Mouse (Mus musculus): ENCODE results near the gene Rcan1.
"Not testable (repeated sequence)": the region's sequence is repeated elsewhere in the genome, so short reads cannot be mapped to it uniquely, and the experiment has no call there.

- not testable (repeated sequence) for TF ChIP-seq CEBPB (IDR thresholded peaks at IDR 0.05; ENCODE audit: insufficient read depth, poor library complexity, severe bottlenecking); MAX (IDR thresholded peaks at IDR 0.05; ENCODE audit: low read depth); TCF12 (IDR thresholded peaks at IDR 0.05; ENCODE audit: insufficient read depth, poor library complexity, severe bottlenecking); MYOG (IDR thresholded peaks at IDR 0.05; ENCODE audit: control insufficient read depth in 1 of 3, insufficient read depth in 1 of 3, insufficient read length in 2 of 3, low read depth in 2 of 3); POLR2AphosphoS2 (IDR thresholded peaks at IDR 0.05; ENCODE audit: insufficient read length, low read depth)
These were observed 44.2 kb upstream of the Rcan1 start for GRCm38 (mm10) chr16:92514896-92515295.
